Mouse (Mus musculus) thymus, postnatal 14 days (tissue): Measurements from ENCODE around the gene Sgta.

ENCODE experiments used
- DNase-seq: peaks from one replicate; pipeline ENCODE4 v3.0.0; 2021

The Sgta gene

DNA sequence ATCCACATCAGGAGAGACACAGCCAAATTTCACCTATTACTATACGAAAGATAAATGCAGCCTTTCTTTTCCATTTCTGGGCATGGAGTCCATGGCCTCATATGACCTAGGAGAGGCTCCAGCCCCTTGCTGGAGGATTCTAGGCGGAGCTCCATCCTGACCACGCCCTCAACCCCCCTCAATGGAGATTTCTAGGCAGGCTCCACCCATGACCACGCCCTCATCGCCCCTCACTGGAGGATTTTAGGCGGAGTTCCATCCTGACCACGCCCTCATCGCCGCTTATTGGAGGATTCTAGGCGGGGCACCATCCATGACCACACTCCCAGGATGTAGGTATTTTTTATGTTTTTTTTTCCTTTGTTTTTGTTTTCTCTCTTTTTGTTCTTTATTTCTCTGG, 41.7 kb downstream of the Sgta start:
- DNase-seq: no peak

DNA sequence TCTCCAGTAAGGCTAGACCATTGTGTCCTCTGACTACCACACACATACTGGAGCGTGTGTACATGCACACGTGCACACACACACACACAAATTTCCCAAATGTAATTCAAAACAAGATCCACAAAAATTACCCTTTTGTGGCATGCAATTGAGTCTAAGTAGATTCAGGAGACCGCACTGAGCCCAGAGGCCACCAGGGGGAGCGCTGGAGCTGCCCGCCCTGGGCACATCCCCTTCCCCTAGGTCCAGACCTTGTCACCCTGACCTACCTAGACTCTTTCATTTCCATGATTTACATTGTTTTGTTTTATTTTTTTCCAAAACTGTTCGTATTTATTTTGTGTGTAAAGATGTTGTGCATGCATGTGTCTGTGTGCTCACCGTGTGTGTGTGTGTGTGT, 43.3 kb downstream of the Sgta start:
- DNase-seq: peak; percentile 83

DNA sequence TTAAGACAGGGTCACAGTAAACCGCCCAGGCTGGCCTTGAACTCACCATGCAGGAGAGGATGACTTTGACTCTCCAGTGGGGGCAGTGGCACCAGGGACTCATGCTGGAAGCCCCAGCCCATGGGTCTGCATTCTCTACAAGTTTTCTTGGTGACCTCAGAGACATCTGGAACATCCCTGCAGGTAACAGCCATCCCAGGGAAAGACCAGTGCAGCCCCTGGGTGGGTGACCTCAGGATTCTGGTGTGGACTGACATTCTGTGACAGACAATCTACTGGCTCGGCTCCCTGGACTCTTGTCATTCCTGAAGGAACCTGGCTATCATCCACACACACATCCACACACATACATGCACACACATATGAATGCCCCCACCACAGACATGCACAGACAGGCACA, 44.3 kb downstream of the Sgta start:
- DNase-seq: no peak

DNA sequence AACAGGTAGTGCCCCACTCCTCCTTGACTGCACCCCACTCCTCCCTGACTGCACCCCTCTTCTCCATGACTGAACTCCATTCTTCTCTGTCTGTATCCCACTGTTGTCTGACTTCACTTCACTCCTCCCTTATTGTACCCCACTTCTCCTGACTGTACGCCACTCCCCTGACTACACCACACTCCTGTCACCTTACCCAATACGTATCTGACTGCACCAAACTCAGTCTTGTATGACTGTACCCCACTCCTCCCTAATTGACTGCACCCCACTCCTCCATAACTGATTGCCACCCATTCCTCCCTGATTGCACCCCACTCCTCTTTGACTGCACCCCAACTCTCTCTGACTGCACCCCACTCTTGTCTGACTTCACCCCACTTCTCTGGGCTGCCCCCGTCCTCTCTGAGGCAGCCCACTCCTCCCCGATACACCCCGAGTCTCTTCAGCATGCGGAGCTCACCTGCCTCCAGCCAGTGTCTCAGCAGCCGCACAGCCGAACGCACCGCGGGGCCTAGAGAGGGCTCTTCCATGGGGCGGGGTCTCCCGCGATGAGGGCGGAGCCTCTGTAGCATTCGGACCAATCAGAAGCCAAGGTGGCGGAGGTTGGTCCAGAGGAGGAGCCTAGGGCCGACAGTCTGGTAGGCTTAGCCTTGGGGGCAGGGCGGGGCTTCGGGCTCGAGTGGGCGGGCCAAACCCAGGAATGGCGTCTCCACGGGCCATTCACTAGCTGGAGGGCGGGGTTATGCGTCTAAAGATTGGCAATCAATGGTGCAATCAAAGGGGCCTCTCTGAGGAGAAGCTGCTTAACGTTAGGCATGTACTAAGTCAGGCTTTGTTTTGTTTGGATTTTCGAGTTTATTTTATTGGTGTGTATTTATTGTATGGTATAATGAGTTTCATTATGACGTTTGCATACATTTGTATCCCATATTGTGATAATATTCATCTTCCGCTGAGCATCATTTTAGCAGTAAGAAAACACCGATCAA, 45.3 kb downstream of the Sgta start, which contains the start of gene Gng7:
Gng7 (minus strand) TSS at position 553 of the 992 bp plus-strand sequence.
- peak; percentile 91 for DNase-seq

DNA sequence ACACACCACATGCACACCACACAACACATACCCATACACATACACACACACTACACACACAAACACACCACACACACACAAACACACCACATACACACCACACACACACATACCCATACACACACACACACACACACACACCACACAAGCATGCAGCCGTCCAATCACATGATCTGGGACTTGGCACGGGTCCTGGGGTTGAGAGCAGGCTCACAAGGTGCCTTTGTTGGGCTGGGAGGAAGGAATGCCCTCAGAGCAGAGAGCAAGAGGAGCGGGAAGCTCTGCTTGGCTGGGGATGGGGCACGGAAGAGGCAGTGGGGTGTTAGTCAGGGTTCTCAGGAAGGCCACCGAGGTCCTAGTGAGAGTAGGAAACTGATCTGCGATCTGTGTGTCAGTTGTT, 49.1 kb downstream of the Sgta start:
- no peak for DNase-seq

DNA sequence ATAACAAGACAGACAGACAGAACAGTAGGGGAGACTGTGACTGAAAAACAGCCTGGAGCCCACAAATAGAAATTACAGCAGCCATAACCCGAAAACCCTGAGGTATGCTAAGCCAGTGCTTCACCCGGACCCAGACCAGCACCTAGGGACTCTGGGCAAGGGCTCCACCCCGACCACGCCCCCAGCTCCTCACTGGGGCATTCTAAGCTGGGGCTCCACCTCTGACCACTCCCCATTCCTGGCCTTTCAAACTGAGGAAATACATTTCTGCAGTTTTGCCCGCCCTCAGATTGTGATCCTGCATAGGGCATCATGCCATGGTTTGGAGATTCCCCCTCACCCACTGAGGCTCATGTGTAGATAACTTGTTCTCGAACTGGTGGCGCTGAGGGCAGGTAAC, 52.7 kb downstream of the Sgta start:
- DNase-seq: peak; percentile 32

DNA sequence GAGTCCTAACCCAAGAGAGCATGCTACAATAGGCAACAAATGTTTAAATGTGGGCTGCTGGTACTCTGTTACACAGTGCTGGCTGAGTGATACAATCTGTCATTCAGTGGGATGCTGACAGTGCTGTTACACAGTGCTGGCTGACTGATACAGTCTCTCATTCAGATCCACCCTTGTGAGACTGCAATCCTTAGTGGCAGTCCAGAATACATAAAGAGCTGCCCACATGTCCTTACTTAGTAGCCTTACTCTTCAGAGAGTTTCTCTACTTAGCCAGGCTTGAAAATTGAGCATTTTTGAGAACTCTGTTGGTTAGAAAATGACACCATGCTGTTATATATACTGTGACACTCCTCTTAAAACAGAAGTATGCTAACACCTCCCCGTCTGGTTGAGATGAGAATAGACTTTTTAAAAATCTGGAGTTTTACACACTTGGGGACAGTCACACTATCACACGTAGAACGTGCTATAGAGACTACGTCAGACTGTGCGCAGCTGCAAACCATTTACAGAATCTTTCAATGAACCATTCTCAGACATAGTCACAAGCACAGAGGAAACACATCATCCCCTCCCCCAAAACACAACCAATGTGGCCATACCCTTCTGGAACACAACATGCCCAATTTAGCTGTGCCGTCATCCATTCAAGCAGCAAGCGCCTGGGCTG, 53.8 kb downstream of the Sgta start:
- DNase-seq: no peak

DNA sequence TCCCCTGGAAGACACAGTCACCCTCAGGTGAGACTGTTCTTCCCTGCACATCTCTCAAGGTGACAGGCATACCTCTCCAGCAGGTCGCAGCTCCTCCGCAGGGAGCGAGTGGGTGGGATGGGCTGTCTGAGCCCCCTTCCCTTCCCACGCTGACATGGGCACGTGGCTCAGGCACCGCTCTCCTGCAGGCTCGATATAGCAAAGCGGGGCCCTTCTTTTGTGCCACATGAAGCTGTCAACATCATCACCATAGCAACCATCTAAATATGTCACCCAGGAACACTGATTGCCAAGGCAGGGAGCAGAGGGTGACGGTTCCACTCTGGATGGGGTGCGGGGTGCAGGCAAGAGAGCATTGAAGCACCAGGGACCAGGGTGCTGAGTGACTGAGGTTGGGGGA, 58.8 kb downstream of the Sgta start:
- DNase-seq: no peak

DNA sequence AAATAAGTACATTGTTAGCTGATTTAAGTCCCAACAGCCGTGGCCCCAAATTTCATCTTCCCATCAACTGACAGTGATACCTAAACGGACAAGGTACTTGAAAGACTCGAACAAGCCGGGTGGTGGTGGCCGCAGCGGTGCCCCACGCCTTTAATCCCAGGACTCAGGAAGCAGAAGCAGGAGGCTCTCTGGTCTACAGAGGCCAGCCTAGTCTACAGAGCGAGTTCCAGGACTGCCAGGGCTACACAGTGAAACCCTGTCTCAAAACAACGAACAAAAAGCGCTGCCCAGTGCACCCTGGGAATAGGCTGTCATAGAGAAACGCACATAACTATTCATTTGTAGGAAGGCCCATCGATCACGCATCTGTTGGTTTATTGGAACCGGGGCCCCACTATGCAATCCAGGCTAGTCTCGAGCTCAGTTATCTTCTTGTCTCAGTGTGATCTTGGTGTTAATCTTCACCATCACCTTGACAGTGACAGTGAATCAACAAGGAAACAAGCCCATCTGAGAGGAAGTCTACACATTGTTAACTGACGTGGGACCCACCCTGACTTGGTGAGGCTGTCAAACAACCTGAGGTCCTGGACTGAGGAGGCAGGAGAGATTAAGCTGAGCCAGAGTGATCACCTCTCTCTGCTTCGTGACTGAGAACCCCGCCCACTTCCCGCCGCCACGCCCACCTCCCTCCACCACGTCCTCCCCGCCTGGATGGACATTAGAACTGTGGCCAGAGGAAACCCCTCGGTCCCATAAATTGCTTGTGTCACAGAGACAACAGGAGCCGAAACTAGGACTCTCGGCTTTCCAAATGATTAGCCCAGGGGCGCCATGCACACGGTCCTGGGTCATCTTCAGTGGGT, 59.6 kb downstream of the Sgta start:
- peak; percentile 33 for DNase-seq

DNA sequence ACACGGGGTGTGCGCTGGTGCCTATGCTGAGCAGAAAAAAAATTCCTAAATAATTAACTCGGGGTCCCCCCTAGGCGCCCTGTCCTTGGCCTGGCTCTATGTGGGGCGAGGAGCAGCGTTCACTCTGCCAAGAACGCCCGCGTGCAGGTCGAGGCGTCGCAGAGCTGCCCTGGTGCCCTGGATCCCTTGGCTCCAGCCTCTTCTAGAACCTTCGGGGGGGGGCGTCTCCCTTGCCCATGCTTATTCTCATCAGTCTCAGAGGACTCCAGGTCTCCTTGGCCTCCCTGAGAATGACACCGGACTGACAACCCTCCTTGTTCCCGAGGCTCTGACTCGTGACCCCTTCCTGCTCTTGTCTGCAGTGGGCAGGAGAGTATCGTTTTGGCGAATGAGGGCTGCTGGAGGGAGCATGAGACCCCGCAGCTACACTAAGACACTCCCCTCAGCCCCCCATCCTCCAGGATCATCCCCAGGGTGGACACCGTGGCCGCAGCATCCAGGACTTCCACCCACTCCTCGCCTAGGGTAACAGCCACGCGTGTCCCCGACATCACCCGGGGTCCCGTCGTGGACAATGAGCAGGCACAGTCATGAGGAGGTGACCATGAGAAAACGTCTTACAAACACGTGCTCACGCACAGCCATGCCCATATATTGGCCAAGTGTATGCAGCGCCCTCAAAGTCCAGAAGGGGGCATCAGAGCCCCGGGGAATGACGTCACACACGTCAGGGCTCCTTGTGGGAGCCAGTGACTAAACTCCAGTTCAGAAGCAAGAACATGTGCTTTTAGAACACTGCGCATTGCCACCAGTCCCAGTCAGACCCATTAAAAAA, 60.4 kb downstream of the Sgta start:
- DNase-seq: peak; percentile 88

DNA sequence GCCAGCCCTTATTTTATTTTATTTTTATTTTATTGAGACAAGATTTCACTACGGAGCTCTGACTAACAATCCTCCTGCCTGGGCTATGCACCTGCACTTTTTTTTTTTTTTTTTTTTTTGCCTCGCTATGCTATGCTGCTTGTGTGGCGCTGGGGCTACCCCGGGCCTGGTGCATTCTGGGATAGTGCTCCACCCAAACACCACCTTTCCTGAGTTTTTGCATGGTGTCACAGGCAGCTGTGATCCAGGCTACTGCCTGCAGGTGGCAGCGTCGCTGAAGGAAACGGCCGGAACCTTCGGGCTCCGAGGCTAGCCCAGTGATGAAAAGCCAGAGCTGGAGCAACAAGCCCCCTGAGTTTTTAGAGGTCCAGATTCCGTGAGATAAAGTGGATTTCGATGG, 61.2 kb downstream of the Sgta start:
- peak; percentile 80 for DNase-seq

DNA sequence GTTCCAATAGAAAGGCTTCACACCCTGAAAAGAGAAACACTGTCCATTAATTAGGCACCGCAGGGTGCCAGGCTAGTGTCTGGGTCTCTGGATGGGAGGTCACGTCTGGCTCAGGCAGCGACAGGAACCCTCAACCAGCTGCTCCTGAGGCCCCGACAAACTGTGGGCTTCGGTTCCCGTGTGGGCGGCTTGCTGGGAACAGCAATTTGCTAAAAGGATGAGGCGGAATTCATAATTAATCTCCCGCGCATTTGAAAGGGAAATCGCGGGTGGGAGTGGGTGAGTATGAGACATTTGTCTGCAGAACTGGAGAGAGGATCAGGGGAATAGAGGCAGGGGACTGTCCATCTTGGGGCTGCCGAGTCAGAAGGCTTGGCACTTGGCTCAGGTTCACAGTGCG, 62.0 kb downstream of the Sgta start:
- DNase-seq: no peak

DNA sequence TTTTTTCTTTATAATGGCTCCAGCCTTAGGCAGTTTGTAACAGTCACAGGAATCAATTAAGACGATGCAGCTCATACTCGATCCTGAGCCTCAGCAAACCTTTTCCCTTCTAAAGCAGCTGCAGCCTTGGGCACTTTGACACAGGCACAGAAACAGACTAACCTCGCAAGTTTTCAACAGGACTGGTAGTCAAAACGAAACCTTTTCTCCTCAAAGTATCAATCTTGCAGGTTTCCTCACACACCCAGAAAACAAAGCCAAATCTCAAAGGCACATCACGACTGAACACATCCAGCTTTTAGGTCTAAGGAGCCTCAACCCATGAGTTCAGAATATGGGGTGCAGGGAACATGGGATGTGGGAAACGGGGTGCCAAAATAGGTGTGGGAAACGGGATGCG, 62.6 kb downstream of the Sgta start:
- no peak for DNase-seq

DNA sequence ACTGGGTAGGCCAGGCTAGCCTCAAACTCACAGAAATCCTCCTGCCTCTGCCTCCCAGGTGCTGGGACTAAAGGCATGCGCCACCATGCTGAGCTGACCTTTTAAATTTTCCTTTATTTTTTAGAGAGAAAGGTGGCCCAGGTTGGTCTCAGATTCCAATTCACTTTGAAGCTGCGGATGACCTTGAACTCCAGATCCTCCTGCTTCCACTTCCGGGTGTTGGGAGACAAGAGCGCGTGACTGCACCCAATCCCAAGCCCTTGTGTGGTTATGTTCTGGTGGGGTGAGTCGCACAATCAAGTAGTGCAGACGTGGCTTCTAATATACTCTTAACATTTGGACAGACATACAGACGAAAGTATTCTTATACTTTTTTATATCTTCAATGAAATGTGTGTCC, 63.5 kb downstream of the Sgta start:
- no peak for DNase-seq

DNA sequence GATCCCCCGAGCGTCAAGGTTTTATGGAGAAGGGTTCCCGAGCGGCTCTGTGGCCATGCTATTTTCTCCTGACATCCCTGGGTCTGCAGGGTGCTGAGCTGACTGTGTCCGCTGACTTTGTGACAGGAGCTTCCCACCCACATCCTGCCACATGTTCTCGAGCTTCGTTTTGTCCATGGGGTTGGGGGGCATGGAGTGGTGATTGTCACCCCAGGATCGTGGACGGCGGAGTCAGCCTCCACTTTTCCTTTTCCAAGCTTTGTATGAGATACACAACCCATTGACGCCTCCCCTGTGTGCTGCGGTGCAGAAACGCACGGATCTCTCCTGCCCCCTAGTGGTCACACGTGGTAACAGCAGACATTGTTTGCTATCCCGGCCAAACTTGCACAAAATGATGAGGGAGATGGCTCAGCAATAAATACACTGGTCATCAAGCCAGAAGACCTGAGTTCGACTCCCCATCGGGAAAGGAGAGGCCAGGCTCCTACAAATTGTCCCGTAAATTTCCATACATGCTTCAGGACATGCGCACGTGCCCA, 64.8 kb downstream of the Sgta start:
- peak; percentile 82 for DNase-seq

DNA sequence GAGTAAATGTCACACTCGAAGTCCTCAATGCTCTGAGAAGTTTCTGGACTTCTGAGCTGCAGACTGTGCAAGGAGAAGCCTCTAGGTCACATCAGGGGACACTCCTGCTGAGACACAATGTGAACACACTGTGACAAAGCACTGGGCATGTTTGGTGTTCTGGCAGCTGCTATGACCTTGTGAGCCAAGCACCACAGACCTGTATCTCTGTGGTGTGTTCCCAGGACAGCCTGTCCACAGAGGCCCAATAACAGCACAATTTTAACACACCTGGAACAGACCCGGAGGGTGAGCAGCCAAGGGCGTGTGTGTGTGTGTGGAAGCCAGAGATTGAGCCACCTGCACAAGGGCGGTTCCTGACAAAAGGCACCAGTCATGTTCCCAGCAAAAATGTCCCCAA, 65.4 kb downstream of the Sgta start:
- no peak for DNase-seq
